Mouse (Mus musculus): ENCODE results near the gene Rnf2.

GRCm38 (mm10) chr1:151499815-151500501 is 797 bp downstream of the Rnf2 start:
- TF ChIP-seq CTCF (IDR thresholded peaks at IDR 0.05; ENCODE audit: low read depth, low read length) (no peak), POLR2A (IDR thresholded peaks at IDR 0.05; ENCODE audit: extremely low read depth, insufficient read depth, low read length) (no peak)

All from liver, adult 2 months (tissue).